Comparison of ENCODE assay signal across 8 mouse cellular contexts in the genomic region with DNA sequence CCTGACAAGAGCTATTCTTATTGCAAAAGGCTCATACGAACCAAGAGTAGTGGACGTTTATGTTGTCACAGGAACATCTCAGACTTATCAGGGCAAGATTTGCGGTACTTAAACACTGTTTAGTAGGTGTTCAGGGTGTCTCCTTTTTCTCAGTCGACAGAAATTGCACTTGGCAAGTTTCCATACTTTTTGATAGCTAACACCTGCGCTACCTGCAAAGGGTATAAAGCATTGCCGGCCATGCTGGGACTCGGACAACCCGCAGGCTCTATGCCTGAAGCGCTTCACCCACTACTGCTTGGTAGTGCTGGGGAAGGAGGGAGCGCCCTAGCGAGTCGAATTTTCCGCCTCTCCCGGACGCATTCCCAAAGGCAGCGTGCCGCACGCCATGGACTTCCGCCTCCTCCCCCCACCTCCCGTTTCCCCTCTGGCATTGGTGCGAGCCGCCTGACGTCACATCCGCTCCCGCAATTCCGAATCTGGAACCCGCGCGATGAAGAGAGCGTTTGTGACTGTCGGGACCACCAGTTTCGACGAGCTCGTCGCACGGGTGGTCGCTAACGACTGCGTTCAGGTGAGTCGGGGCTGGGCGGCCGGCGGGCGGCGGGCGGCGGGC. TPM values are rescaled to one million over a fixed set of nuclear protein-coding genes. Genes with fewer than 3 reads are reported as not detected.
DNase-seq lines count a peak whose midpoint lies in the region; ATAC-seq lines count a peak whose summit lies in the region.

A gene (plus strand): TSS at position 257 of the 616 bp plus-strand sequence.

- H3K4me3 ChIP-seq in intestine, embryonic 16.5 days (ENCODE audit: low read length): peak within 1 kb of the TSS; percentile 66

- H3K4me2 ChIP-seq in intestine, embryonic 16.5 days (ENCODE audit: low read depth, low read length): peak within 1 kb of the TSS; percentile 64

- no peaks in the 10 kb centered on the region for H3K9me3 ChIP-seq in intestine, embryonic 16.5 days (ENCODE audit: control insufficient read depth, low read length)

- peak within 1 kb of the TSS; percentile 63 for H3K27ac ChIP-seq in intestine, embryonic 16.5 days (ENCODE audit: low read length)

- ATAC-seq in intestine, embryonic 16.5 days: peak; percentile 93

- H3K9ac ChIP-seq in intestine, embryonic 16.5 days (ENCODE audit: low read depth, low read length): peak within 1 kb of the TSS; percentile 74

- H3K27me3 ChIP-seq in intestine, embryonic 16.5 days (replicated peaks; ENCODE audit: control insufficient read depth, insufficient read depth, low read length): no peaks in the 10 kb centered on the region

- H3K36me3 ChIP-seq in intestine, embryonic 16.5 days (ENCODE audit: control insufficient read depth, insufficient read depth, low read length): no peaks in the 10 kb centered on the region

- 13% methylated on average over 36 of the region's 47 CpGs for WGBS in intestine, embryonic 16.5 days

- no peaks in the 10 kb centered on the region for H3K4me1 ChIP-seq in intestine, embryonic 16.5 days (ENCODE audit: control insufficient read depth, insufficient read depth, low read length)

- peak; percentile 65 for DNase-seq in adrenal gland, adult 8-10 months
- DNase-seq in embryo, embryonic 11.5 days (ENCODE audit: low read depth, low spot score): peak; percentile 67
- DNase-seq in gastrocnemius, postnatal 36 days: peak; percentile 58 to 70
- peak; percentile 75 to 86 for DNase-seq in left cerebral cortex, postnatal 25 days (ENCODE audit: low spot score in 2 of 2)
- peak; percentile 86 for DNase-seq in mesoderm, embryonic 11.5 days (ENCODE audit: low read depth, low spot score)
- peak; percentile 72 to 74 for DNase-seq in right cerebral cortex, postnatal 36 days (ENCODE audit: low spot score in 2 of 2)
- peak; percentile 68 to 81 for DNase-seq in urinary bladder, postnatal 4 days (ENCODE audit: low spot score in 2 of 2)

- intact Hi-C loops in gastrocnemius, postnatal 36 days (cut with DNase I): no loop called here
- intact Hi-C loops in left cerebral cortex, postnatal 25 days (cut with DNase I): no loop called here

RNA-seq across cellular contexts. Expression of the gene that starts here (rescaled TPM):
- 10 to 100 TPM in 1 of 4 experiments, 1 to 10 TPM in 3; 7.4 to 13.6 (median 8.5) TPM for total RNA-seq in adrenal gland, adult 8-10 months (2022)
- total RNA-seq in gastrocnemius, postnatal 36 days (2021): 1 to 10 TPM; 5.7 to 5.8 TPM
- polyA plus RNA-seq in intestine, embryonic 16.5 days (2015; fragmentation: Nextera tagmentation; extraction: Ambion mirVana): 10.7 and 11.6 TPM in 2 replicates
- 10 to 100 TPM; 11.2 to 19.2 TPM for total RNA-seq in left cerebral cortex, postnatal 25 days (2021)

Comparison
In these comparisons a context has a peak if more than half of its experiments do, and no peak if none do; other contexts are left out.
1. Peak in every context shown above with its lines: DNase-seq, ATAC-seq, H3K4me3 ChIP-seq and H3K27ac ChIP-seq.